Mouse (Mus musculus) heart, adult 2 months (tissue): Measurements from ENCODE around the gene Eln.

ENCODE experiments used
- CTCF ChIP-seq: fragments of 200-600 bp; IDR thresholded peaks from 2 replicates; pipeline ENCODE4 v1.8.1; 2022; ENCODE audit warnings: antibody characterized with exemption, mild to moderate bottlenecking, moderate library complexity
- EP300 ChIP-seq: fragments of 200-500 bp; IDR thresholded peaks from 2 replicates; pipeline ENCODE4 v1.6.1; 2011; ENCODE audit warnings: low read depth, low read length, control low read depth; ENCODE audit not compliant: insufficient read depth
- POLR2A ChIP-seq: fragments of 200-500 bp; IDR thresholded peaks from 2 replicates; pipeline ENCODE4 v1.6.1; 2011; ENCODE audit warnings: mild to moderate bottlenecking, low read depth, low read length, control low read depth; ENCODE audit not compliant: insufficient read depth

DNA sequence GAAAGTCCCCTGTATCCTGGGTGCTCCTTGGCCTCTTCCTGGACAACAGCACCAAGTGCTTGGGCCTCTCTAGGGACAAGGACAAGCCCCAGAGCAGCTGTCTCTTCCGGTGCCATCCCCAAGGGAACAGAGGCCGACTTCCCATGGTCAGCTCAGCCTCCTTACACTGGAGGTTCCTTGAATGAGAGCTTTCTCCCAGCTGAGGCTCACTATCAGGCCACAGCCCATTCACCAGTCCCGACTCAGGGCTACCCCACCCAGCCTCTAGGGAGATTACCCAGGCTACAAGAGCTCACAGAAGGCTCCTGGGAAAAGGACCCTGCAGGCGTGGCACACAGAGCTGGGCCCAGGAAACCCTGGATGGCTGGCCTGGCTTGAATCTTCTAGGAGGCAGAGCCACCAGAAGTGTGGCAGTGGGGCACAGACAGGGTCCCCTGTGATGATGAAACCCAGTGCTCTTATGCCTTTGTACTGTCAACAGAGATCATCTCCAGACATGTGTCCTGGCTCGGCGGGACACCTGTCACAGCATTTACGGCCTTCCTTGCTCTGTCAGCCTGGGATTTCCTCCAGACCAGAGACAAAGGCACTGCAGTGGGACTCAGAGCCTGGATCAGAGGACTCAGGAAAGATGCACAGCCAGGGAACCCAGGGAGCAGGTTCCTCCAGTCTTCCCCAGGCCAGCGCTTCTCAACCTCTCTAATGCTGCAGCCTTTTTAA lies 68.1 kb downstream of the Eln start:
- TF ChIP-seq CTCF (no peak), POLR2A (no peak), EP300 (no peak)
